Mouse (Mus musculus) cerebellum, postnatal 36 days (tissue): Measurements from ENCODE around the gene Ap4m1.

Source experiments
- DNase-seq, 2 experiments: peaks; one replicate each; pipeline ENCODE4 v3.0.0; 2021 to 2022; ENCODE audit warnings: mixed read lengths in 2 of 2

Ap4m1 gene

GRCm38 (mm10) chr5:138171695-138172491, at the start of gene Ap4m1, which contains the start of gene Mcm7:
Gene Ap4m1 (plus strand): TSS chr5:138172002.
Gene Mcm7 (minus strand): TSS chr5:138172422.
- DNase-seq, result peak; percentile 99

- DNase-seq, result no peak
These were observed 39.3 kb upstream of the Ap4m1 start for GRCm38 (mm10) chr5:138132425-138133064.

DNA sequence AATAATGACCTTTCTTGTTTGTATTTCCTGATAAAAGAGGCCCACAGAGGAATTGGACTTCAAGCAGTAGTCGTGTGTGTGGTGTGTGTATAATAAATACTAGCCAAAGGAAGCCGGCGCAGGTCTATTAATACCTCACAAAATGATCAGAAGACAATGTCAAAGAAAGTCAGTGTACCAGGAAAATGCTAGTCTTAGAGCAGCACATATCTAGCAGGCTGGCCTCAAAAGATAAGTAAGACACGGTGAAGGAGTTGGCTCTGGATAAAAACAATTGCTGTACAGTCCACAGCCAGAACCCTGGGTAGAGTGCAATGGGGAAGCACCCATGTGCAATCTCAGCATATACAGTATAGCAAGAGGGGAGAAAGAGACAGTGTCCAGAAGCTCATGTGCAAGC, 34.5 kb upstream of the Ap4m1 start:
- no peak for DNase-seq

- peak in 1 of 2 experiments; percentile 13 for DNase-seq
These were observed 33.8 kb upstream of the Ap4m1 start for GRCm38 (mm10) chr5:138137935-138138549.

- no peak for DNase-seq
These were observed 33.2 kb upstream of the Ap4m1 start for GRCm38 (mm10) chr5:138138585-138138984.

GRCm38 (mm10) chr5:138154390-138154789, 17.4 kb upstream of the Ap4m1 start:
- no peak for DNase-seq

GRCm38 (mm10) chr5:138155443-138155976, 16.3 kb upstream of the Ap4m1 start, which contains the start of gene Zfp113:
Gene Zfp113 (minus strand): TSS chr5:138155744.
- DNase-seq, result peak; percentile 85 to 90

DNA sequence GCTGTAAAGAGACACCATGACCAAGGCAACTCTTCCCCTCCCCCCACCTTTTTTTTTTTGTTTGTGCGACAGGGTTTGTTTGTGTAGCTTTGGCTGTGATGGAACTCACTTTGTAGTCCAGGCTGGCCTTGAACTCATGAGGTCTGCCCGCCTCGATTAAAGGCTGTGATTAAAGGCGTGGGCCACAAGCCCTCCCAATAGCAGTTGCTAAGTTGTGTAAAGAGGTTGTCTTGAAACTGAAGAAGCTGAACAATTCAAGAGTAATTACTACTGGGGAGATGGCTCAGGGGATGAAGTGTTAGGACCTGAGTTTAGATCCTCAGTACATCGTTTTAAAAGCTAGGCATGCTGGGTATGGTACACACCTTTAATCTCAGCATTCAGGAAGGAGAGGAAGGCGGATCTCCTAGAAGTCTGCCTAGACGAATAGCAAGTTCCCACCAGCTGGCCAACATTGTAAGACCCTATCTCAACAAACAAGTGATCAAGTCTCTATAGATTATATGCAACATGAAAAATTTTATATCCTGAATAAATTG, 11.5 kb upstream of the Ap4m1 start:
- no peak for DNase-seq

DNA sequence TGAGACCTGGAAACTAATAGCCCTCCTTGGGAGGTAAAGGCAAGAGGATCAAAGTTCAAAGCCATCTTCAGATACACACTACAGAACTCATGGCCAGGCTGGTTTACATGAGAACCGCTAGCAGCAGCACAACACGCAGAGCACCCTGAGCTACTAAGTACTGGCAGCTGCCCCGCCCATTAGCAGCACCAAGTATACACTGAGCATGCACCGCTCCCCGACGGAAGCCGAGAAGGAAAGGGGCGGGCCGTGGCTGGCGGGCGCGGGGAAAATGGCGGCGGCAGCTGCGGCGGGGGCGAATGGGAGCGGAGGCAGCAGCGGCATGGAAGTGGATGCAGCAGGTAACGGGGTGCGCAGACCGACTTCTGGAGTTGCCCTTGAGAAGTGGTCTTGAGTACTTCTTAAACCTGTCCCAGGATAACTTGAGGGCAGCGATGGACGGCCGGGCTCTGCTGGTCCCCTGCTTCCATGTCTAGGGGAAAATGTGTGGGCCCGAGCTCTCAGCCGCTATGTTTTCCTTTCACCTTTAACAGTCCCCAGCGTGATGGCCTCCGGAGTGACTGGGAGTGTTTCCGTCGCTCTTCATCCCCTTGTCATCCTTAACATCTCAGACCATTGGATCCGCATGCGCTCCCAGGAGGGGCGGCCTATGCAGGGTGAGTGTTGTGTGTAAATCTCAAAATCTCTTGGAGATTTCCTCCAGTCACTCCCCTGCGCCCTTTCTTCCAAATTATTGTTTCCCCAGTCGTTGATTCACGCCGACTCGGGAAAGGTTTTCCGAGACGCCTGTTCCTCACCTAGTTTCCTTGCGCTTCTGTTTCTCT, 10.7 kb upstream of the Ap4m1 start, which contains the start of gene Cops6:
TSS of gene Cops6 (plus strand) at position 230 of the 824 bp plus-strand sequence.
- peak; percentile 96 to 97 for DNase-seq

DNA sequence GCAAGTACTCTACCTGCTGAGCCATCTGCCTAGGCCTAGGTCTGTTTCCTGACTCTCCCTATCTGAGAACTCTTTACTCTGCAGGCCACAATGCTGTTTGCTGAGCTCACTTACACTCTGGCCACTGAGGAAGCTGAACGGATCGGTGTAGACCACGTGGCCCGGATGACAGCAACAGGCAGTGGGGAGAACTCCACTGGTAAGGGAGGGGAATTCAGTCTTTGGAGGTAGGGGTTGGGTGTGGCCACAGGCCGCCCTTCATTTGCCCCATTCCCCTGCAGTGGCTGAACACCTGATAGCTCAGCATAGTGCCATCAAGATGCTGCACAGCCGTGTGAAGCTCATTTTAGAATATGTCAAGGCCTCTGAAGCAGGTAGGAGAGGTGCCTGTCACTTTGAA, 8.8 kb upstream of the Ap4m1 start:
- DNase-seq, result no peak

DNA sequence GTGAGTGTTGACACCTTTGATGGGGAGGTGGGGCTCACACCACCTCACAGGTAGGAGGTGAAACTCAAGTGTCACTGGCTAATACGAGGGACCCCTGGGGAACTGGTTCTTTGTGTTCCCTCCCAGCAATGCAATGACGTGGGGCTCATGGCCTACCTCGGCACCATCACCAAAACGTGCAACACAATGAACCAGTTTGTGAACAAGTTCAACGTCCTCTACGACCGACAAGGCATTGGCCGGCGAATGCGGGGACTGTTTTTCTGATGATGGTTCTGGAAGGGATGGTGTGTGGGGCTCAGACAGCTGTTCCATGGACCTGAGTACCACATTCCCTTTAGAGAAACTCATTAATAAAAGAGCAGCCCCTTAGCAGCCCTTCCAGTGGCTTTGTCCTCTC, 8.2 kb upstream of the Ap4m1 start:
- DNase-seq, result no peak

DNA sequence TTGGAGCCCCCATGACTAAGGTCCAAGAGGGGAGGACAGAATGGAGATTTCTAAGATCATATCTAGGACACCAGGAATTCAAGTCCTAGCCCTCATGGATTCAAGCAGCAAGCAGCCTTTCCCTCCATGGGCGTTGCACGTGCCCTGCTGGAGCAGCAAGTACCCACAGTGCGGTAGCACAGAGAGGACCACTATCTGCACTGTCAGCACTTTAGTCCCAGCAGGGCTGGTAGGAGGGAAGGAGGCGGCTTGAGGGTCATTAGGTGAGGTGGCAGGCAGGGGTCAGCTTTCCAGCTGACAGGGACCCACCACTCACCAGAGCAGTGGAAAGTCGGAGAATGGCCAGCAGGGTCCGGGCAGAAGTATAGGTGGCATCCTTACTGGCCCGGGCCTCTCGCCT, 6.2 kb upstream of the Ap4m1 start:
- no peak for DNase-seq

GRCm38 (mm10) chr5:138170936-138171561, 753 bp upstream of the Ap4m1 start:
- DNase-seq, result peak; percentile 97

- DNase-seq, result no peak
These were observed 1.4 kb downstream of the Ap4m1 start for GRCm38 (mm10) chr5:138173217-138173616.

GRCm38 (mm10) chr5:138186950-138187638, 15.3 kb downstream of the Ap4m1 start, which contains the start of the genes Taf6 and Cnpy4:
Gene Taf6 (minus strand): TSS chr5:138187451.
Gene Cnpy4 (plus strand): TSS chr5:138187485.
- DNase-seq, result peak; percentile 83 to 85

DNA sequence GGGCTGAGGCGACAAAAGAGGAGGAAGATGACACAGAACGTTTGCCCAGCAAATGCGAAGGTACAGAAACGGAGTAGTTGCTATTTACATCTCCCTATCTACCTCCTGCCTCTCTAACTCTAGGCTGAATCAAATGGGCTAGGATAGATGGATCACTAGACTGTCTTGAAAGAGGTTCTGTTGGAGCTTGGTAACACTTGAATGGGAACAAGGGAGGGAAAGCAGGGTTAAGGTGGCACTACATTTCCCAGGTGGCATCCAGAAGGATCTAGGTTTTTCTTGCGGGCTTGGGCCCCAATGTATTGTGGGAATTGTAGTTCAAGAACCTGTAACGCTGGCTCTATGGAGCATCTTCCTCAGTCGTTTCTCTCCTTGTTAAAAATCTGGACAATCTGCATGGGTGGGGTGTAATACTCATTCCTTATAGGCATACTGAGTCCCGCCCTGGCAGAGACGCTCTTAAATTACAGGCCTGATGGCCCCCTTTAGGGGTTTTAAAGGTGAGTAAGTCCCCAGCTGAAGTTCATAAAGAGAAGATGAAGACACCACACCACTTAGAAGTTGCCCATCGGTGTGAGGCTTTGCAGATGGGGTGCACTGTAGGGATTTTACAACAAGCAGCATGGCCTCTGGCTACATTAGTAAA, 16.0 kb downstream of the Ap4m1 start:
- peak; percentile 67 to 77 for DNase-seq

GRCm38 (mm10) chr5:138193771-138194727, 22.2 kb downstream of the Ap4m1 start, which contains the start of gene Mblac1:
Gene Mblac1 (plus strand): TSS chr5:138194314.
- peak; percentile 85 to 91 for DNase-seq

- DNase-seq, result peak in 1 of 2 experiments; percentile 47
These were observed 23.0 kb downstream of the Ap4m1 start for GRCm38 (mm10) chr5:138194755-138195345.
